In genomic region chr9:106327125-106327809, GRCm38 (mm10) we compare ENCODE assay signal across 12 mouse cellular contexts. TPM values are rescaled to one million over a fixed set of nuclear protein-coding genes. Genes with fewer than 3 reads are reported as not detected.
DNase-seq lines count a peak whose midpoint lies in the region; ATAC-seq and TF ChIP-seq lines count a peak whose summit lies in the region.
"Had no signal": no experiment of that assay in that cellular context is flagged by ENCODE, and none has a peak within 500 bp of the region (broad histone marks: within the 10 kb centered on the region; RNA-seq: fewer than 3 reads in every experiment).

No protein-coding gene starts in this region.

- H3K9me3 ChIP-seq in forebrain, embryonic 16.5 days (ENCODE audit: control insufficient read depth, low read length) = no peaks in the 10 kb centered on the region
- H3K9me3 ChIP-seq: intestine, embryonic 15.5 days had no signal

- ATAC-seq in forebrain, embryonic 16.5 days = peak; percentile 93
- ATAC-seq: CD4-positive, CD25-positive, alpha-beta regulatory T cell, adult 4 months; intestine, embryonic 15.5 days had no signal

- no peak overlapping the region for H3K9ac ChIP-seq in forebrain, embryonic 16.5 days (replicated peaks; ENCODE audit: low read depth, low read length)
- H3K9ac ChIP-seq: intestine, embryonic 15.5 days had no signal

- no peak for TF ChIP-seq CTCF in brain, embryonic 14.5 days (IDR thresholded peaks at IDR 0.05; ENCODE audit: borderline replicate concordance, extremely low read depth, insufficient read depth, insufficient read length)
- TF ChIP-seq CTCF in olfactory bulb, adult 2 months (IDR thresholded peaks at IDR 0.05; ENCODE audit: insufficient read depth, low read depth, low read length) = no peak

- no peaks in the 10 kb centered on the region for H3K36me3 ChIP-seq in forebrain, embryonic 16.5 days (ENCODE audit: control insufficient read depth, insufficient read depth)
- H3K36me3 ChIP-seq: intestine, embryonic 15.5 days had no signal

- H3K4me1 ChIP-seq in forebrain, embryonic 16.5 days (replicated peaks; ENCODE audit: control insufficient read depth, insufficient read depth, low read length) = peaks cover 13% of the 10 kb centered on the region
- peaks cover 34% of the 10 kb centered on the region for H3K4me1 ChIP-seq in olfactory bulb, adult 2 months (ENCODE audit: control insufficient read depth, insufficient read depth, low read length)

- H3K4me3 ChIP-seq in forebrain, embryonic 16.5 days (replicated peaks; ENCODE audit: low read length) = no peak overlapping the region
- no peak overlapping the region for H3K4me3 ChIP-seq in olfactory bulb, adult 2 months (ENCODE audit: insufficient read depth, low read depth, low read length)
- H3K4me3 ChIP-seq: intestine, embryonic 15.5 days had no signal

- TF ChIP-seq POLR2A in brain, embryonic 14.5 days (IDR thresholded peaks at IDR 0.05; ENCODE audit: borderline replicate concordance, extremely low read depth, insufficient read depth, insufficient read length, poor library complexity, severe bottlenecking) = no peak
- TF ChIP-seq POLR2A in olfactory bulb, adult 2 months (IDR thresholded peaks at IDR 0.05; ENCODE audit: insufficient read depth, low read depth, low read length) = no peak

- WGBS in forebrain, embryonic 16.5 days = 55% methylated on average over 8 of the region's 8 CpGs
- WGBS in olfactory bulb, adult 2 months = 41% methylated on average over 8 of the region's 8 CpGs

- no peaks in the 10 kb centered on the region for H3K27me3 ChIP-seq in forebrain, embryonic 16.5 days (replicated peaks; ENCODE audit: control insufficient read depth, insufficient read depth, low read length)
- H3K27me3 ChIP-seq: intestine, embryonic 15.5 days had no signal

- no peak overlapping the region for H3K4me2 ChIP-seq in forebrain, embryonic 16.5 days (ENCODE audit: low read length)
- H3K4me2 ChIP-seq: intestine, embryonic 15.5 days had no signal

- peak overlapping the region; percentile 84 for H3K27ac ChIP-seq in forebrain, embryonic 16.5 days (ENCODE audit: low read length)
- 0 out of 2 replicates have a peak overlapping the region, but pooled peaks have one; percentile 18 for H3K27ac ChIP-seq in olfactory bulb, adult 2 months (ENCODE audit: insufficient read depth, low read depth, low read length)
- H3K27ac ChIP-seq: intestine, embryonic 15.5 days had no signal

- peak; percentile 58 to 77 for DNase-seq in layer of hippocampus, adult 18-20 months (ENCODE audit: low spot score in 2 of 2)
- no peak for DNase-seq in layer of hippocampus, adult 9-10 months (ENCODE audit: low spot score)
- DNase-seq in brain, embryonic 14.5 days (ENCODE audit: low read depth) = peak; percentile 81
- no peak for DNase-seq in yolk sac, embryonic 10.5 days (ENCODE audit: low spot score)
- no peak for DNase-seq in urinary bladder, postnatal 25 days (ENCODE audit: low spot score)
- DNase-seq: gastrocnemius, postnatal 14 days; kidney, postnatal 36 days; thymus, postnatal 36 days had no signal

RNA-seq across cellular contexts. Expression of gene Dusp7, which starts 41.2 kb away (rescaled TPM):
- total RNA-seq in layer of hippocampus, adult 18-20 months (2021) = 10 to 100 TPM; 93.0 to 94.6 TPM
- polyA plus RNA-seq in brain, embryonic 14.5 days (2012; rRNA removed) = 41.5 and 50.3 TPM in 2 replicates
- polyA plus RNA-seq in forebrain, embryonic 16.5 days (2015; fragmentation: Nextera tagmentation; extraction: Ambion mirVana) = 9.0 and 10.3 TPM in 2 replicates
- polyA plus RNA-seq in olfactory bulb, adult 2 months (2012; ENCODE audit: insufficient read depth, insufficient read length, low replicate concordance, missing spikeins) = not detected in 2 replicates

RNA-seq across cellular contexts. Expression of gene Poc1a, which starts 46.4 kb away (rescaled TPM):
- 10 to 100 TPM; 12.5 to 15.4 TPM for total RNA-seq in layer of hippocampus, adult 18-20 months (2021)
- 10.4 and 15.4 TPM in 2 replicates for polyA plus RNA-seq in brain, embryonic 14.5 days (2012; rRNA removed)
- 10.5 and 11.6 TPM in 2 replicates for polyA plus RNA-seq in forebrain, embryonic 16.5 days (2015; fragmentation: Nextera tagmentation; extraction: Ambion mirVana)
- polyA plus RNA-seq in olfactory bulb, adult 2 months (2012; ENCODE audit: insufficient read depth, insufficient read length, low replicate concordance, missing spikeins) = not detected in 2 replicates

Comparison
In these comparisons a context has a peak if more than half of its experiments do, and no peak if none do; other contexts are left out.
1. DNase-seq: peak in layer of hippocampus, adult 18-20 months (2 of 2) and brain, embryonic 14.5 days (single experiment); none in layer of hippocampus, adult 9-10 months (single experiment), yolk sac, embryonic 10.5 days (single experiment) and urinary bladder, postnatal 25 days (single experiment).
2. RNA of gene Poc1a, which starts 46.4 kb away (polyA plus RNA-seq): 10.5 to 11.6 TPM in forebrain, embryonic 16.5 days and 10.4 to 15.4 TPM in brain, embryonic 14.5 days; not detected in olfactory bulb, adult 2 months; every median in the first group is over 10 times any median in the second.